Mouse (Mus musculus) activated CD4-positive, CD25-positive, alpha-beta regulatory T cell, adult 4 months (primary cell): ENCODE data around the gene Lpcat1. TPM values are rescaled to one million over a fixed set of nuclear protein-coding genes. Genes with fewer than 3 reads are reported as not detected.

ENCODE experiments used
- polyA plus RNA-seq, 2 experiments: library from polyadenylated mRNA; unstranded; fragments of 100-300 nt; shearing (Covaris generic); gene quantifications; one replicate each; pipeline ENCODE4 v1.2.1; 2017

Lpcat1 gene
- polyA plus RNA-seq, 2 experiments from 2014 or later, result 22.3 to 28.0 TPM

Other genes starting within 250 kb of the Lpcat1 start
- gene Irx4, start 206.7 kb upstream of the Lpcat1 start, polyA plus RNA-seq, result not detected
- gene Mrpl36, start 138.7 kb upstream of the Lpcat1 start, polyA plus RNA-seq, result 100 to 1,000 TPM; 138 to 148 TPM
- gene Ndufs6, start 138.7 kb upstream of the Lpcat1 start, polyA plus RNA-seq, result 100 to 1,000 TPM; 157 to 168 TPM
- gene Slc6a3, start 69.5 kb downstream of the Lpcat1 start, polyA plus RNA-seq, result not detected
- 10 to 100 TPM; 30.6 to 33.6 TPM for gene Clptm1l, start 136.8 kb downstream of the Lpcat1 start, polyA plus RNA-seq
- gene Tert, start 159.7 kb downstream of the Lpcat1 start, polyA plus RNA-seq, result 1 to 10 TPM; 2.4 to 2.8 TPM
- not detected for gene Slc6a18, start 210.8 kb downstream of the Lpcat1 start, polyA plus RNA-seq
- gene Slc6a19, start 237.7 kb downstream of the Lpcat1 start, polyA plus RNA-seq, result under 1 TPM in 1 of 2 experiments, not detected in 1; 0.26 TPM